Comparison of ENCODE assay signal across 8 mouse cellular contexts in the genomic region with DNA sequence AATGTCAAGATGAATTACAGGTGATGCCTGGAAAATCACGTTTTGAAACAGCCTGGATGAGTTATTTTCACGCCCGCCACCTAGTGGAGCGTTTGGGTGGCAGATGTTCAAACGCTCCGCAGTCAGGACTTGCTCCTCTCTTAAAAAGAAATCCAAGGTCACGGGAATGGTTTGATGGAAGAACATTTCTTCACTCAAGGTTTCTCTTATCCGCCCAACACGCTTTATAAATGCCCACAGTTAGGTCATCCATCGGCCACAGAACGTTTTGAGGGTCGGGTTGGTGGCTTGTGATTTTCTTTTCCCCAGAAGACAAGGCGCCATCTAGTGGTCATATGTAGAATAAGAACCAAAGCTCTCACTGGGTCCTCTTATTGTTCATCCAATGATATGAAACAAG.
DNase-seq lines count a peak whose midpoint lies in the region; ATAC-seq and TF ChIP-seq lines count a peak whose summit lies in the region.

No protein-coding gene starts in this region.

- TF ChIP-seq POLR2A in ES-Bruce4 (IDR thresholded peaks at IDR 0.05; ENCODE audit: insufficient read depth, low read length): no peak

- peak overlapping the region; percentile 70 for H3K4me2 ChIP-seq in heart, postnatal 0 days (ENCODE audit: low read depth, low read length)
- H3K4me2 ChIP-seq in liver, embryonic 14.5 days (ENCODE audit: low read depth): peak overlapping the region; percentile 53
- H3K4me2 ChIP-seq in neural tube, embryonic 11.5 days (ENCODE audit: low read depth): peak overlapping the region; percentile 43

- peak; percentile 52 for DNase-seq in c-Kit-positive CD71-negative TER-119-negative erythroid progenitor cells, embryonic 14.5 days (ENCODE audit: low read depth)
- DNase-seq in forebrain, embryonic 10.5 days (ENCODE audit: extremely low spot score, low spot score): peak; percentile 53
- DNase-seq in heart, postnatal 0 days (ENCODE audit: low spot score): peak; percentile 81
- peak; percentile 44 to 79 for DNase-seq in kidney, postnatal 36 days
- peak; percentile 19 to 44 (median 33) for DNase-seq in liver, embryonic 14.5 days (ENCODE audit: low read depth in 3 of 3, low spot score in 3 of 3)
- DNase-seq in neural tube, embryonic 11.5 days (ENCODE audit: low spot score): peak; percentile 72
- peak; percentile 69 for DNase-seq in testis, postnatal 10 days (ENCODE audit: low spot score)

- H3K27me3 ChIP-seq in ES-Bruce4 (ENCODE audit: control insufficient read depth, insufficient read depth, low read length, poor library complexity, severe bottlenecking): no peaks in the 10 kb centered on the region
- peaks cover under 1% of the 10 kb centered on the region; the same call in 1 of the 2 replicates for H3K27me3 ChIP-seq in forebrain, embryonic 10.5 days (ENCODE audit: poor library complexity, severe bottlenecking)
- no peaks in the 10 kb centered on the region for H3K27me3 ChIP-seq in heart, postnatal 0 days (ENCODE audit: control insufficient read depth, insufficient read depth, low read length)
- no peaks in the 10 kb centered on the region for H3K27me3 ChIP-seq in liver, embryonic 14.5 days (ENCODE audit: control insufficient read depth, insufficient read depth, low read length)
- no peaks in the 10 kb centered on the region for H3K27me3 ChIP-seq in neural tube, embryonic 11.5 days (ENCODE audit: control insufficient read depth, insufficient read depth, low read length)

- ATAC-seq in heart, postnatal 0 days (ENCODE audit: insufficient read depth, low read depth): no peak
- peak; percentile 39; the same call in 1 of the 2 replicates for ATAC-seq in liver, embryonic 14.5 days (ENCODE audit: insufficient read depth)
- ATAC-seq in neural tube, embryonic 11.5 days (ENCODE audit: insufficient read depth, low FRiP score, low TSS enrichment): peak; percentile 64; the same call in 1 of the 2 replicates

- no peaks in the 10 kb centered on the region for H3K9me3 ChIP-seq in ES-Bruce4 (replicated peaks; ENCODE audit: control insufficient read depth, insufficient read depth, low read length, poor library complexity, severe bottlenecking)
- H3K9me3 ChIP-seq in forebrain, embryonic 10.5 days: no peaks in the 10 kb centered on the region
- no peaks in the 10 kb centered on the region for H3K9me3 ChIP-seq in heart, postnatal 0 days (replicated peaks; ENCODE audit: control insufficient read depth, low read length)
- H3K9me3 ChIP-seq in liver, embryonic 14.5 days (ENCODE audit: control insufficient read depth, low read length): no peaks in the 10 kb centered on the region
- H3K9me3 ChIP-seq in neural tube, embryonic 11.5 days (ENCODE audit: control insufficient read depth, low read length): no peaks in the 10 kb centered on the region

- H3K36me3 ChIP-seq in ES-Bruce4 (ENCODE audit: control insufficient read depth, insufficient read depth, low read length, poor library complexity, severe bottlenecking): no peaks in the 10 kb centered on the region
- no peaks in the 10 kb centered on the region for H3K36me3 ChIP-seq in forebrain, embryonic 10.5 days (replicated peaks)
- H3K36me3 ChIP-seq in heart, postnatal 0 days (replicated peaks; ENCODE audit: control insufficient read depth, insufficient read depth, low read length): no peaks in the 10 kb centered on the region
- no peaks in the 10 kb centered on the region for H3K36me3 ChIP-seq in liver, embryonic 14.5 days (replicated peaks; ENCODE audit: control insufficient read depth, insufficient read depth, low read depth)
- H3K36me3 ChIP-seq in neural tube, embryonic 11.5 days (ENCODE audit: control insufficient read depth, insufficient read depth, low read length): no peaks in the 10 kb centered on the region

- peak overlapping the region; percentile 27; the same call in 1 of the 2 replicates for H3K9ac ChIP-seq in ES-Bruce4 (ENCODE audit: low read depth, poor library complexity, severe bottlenecking)
- no peak overlapping the region for H3K9ac ChIP-seq in heart, postnatal 0 days (replicated peaks; ENCODE audit: low read depth, low read length)
- no peak overlapping the region for H3K9ac ChIP-seq in liver, embryonic 14.5 days (replicated peaks)
- peak overlapping the region; percentile 35; the same call in 1 of the 2 replicates for H3K9ac ChIP-seq in neural tube, embryonic 11.5 days (ENCODE audit: low read length)

- TF ChIP-seq EP300 in ES-Bruce4 (IDR thresholded peaks at IDR 0.05; ENCODE audit: insufficient read depth, low read depth, low read length): no peak
- TF ChIP-seq EP300 in heart, postnatal 0 days (IDR thresholded peaks at IDR 0.05; ENCODE audit: low read depth): no peak
- TF ChIP-seq EP300 in liver, embryonic 14.5 days (IDR thresholded peaks at IDR 0.05; ENCODE audit: low read depth): no peak

- TF ChIP-seq CTCF in ES-Bruce4 (IDR thresholded peaks at IDR 0.05; ENCODE audit: low read depth, low read length): peak; percentile 42
- TF ChIP-seq CTCF in heart, postnatal 0 days (IDR thresholded peaks at IDR 0.05; ENCODE audit: low read depth): peak; percentile 66
- peak; percentile 81 for TF ChIP-seq CTCF in liver, embryonic 14.5 days (IDR thresholded peaks at IDR 0.05; ENCODE audit: low read depth)

- WGBS in forebrain, embryonic 10.5 days: under 1% methylated on average over 13 of the region's 13 CpGs
- under 1% methylated on average over 13 of the region's 13 CpGs for WGBS in heart, postnatal 0 days
- WGBS in liver, embryonic 14.5 days (ENCODE audit: insufficient replicate concordance): 1% methylated on average over 13 of the region's 13 CpGs
- 3% methylated on average over 13 of the region's 13 CpGs for WGBS in neural tube, embryonic 11.5 days

- no peak overlapping the region for H3K27ac ChIP-seq in ES-Bruce4 (ENCODE audit: insufficient read depth, low read length)
- peak overlapping the region; percentile 80 for H3K27ac ChIP-seq in forebrain, embryonic 10.5 days
- no peak overlapping the region for H3K27ac ChIP-seq in heart, postnatal 0 days (ENCODE audit: low read depth)
- no peak overlapping the region for H3K27ac ChIP-seq in liver, embryonic 14.5 days
- no peak overlapping the region for H3K27ac ChIP-seq in neural tube, embryonic 11.5 days (ENCODE audit: low read depth, low read length)

- peak overlapping the region; percentile 68 for H3K4me3 ChIP-seq in ES-Bruce4 (ENCODE audit: low read depth, low read length)
- H3K4me3 ChIP-seq in forebrain, embryonic 10.5 days: peak overlapping the region; percentile 52
- H3K4me3 ChIP-seq in heart, postnatal 0 days (ENCODE audit: low read depth, low read length): peak overlapping the region; percentile 54
- peak overlapping the region; percentile 14 to 62; a peak in 3 of 4 replicates for H3K4me3 ChIP-seq in liver, embryonic 14.5 days (ENCODE audit: insufficient read depth in 1 of 2, low read depth in 2 of 2, low read length in 2 of 2)
- H3K4me3 ChIP-seq in neural tube, embryonic 11.5 days (ENCODE audit: low read depth, low read length): peak overlapping the region; percentile 19; the same call in 1 of the 2 replicates

- H3K4me1 ChIP-seq in ES-Bruce4 (ENCODE audit: control insufficient read depth, insufficient read depth, low read length): no peaks in the 10 kb centered on the region
- H3K4me1 ChIP-seq in forebrain, embryonic 10.5 days: no peaks in the 10 kb centered on the region
- H3K4me1 ChIP-seq in heart, postnatal 0 days (ENCODE audit: control insufficient read depth, insufficient read depth): no peaks in the 10 kb centered on the region
- no peaks in the 10 kb centered on the region for H3K4me1 ChIP-seq in liver, embryonic 14.5 days (replicated peaks; ENCODE audit: control insufficient read depth in 2 of 2, insufficient read depth in 2 of 2, low read length in 1 of 2)
- H3K4me1 ChIP-seq in neural tube, embryonic 11.5 days (ENCODE audit: control insufficient read depth, insufficient read depth, low read length): no peaks in the 10 kb centered on the region

Comparison
In these comparisons a context has a peak if more than half of its experiments do, and no peak if none do; other contexts are left out.
1. H3K9ac ChIP-seq: peak in ES-Bruce4 (single experiment) and neural tube, embryonic 11.5 days (single experiment); none in heart, postnatal 0 days (single experiment) and liver, embryonic 14.5 days (single experiment).
2. Peak in every context shown above with its lines, with median percentiles within 50 percentile points of each other: H3K4me3 ChIP-seq, CTCF ChIP-seq, DNase-seq and H3K4me2 ChIP-seq.